Mouse (Mus musculus) forebrain, embryonic 15.5 days (tissue): ENCODE data around the gene Cxcl13. TPM values are rescaled to one million over a fixed set of nuclear protein-coding genes. Genes with fewer than 3 reads are reported as not detected.
A peak's percentile ranks its signal among the peaks of the same experiment; 100 is the strongest.

Experiments
- ATAC-seq: fragments of 200-750 bp; cut with Nextera tagmentation; replicated peaks from 2 replicates; pipeline ENCODE4 v1.8.0; 2017; ENCODE audit warnings: mild to moderate bottlenecking, moderate TSS enrichment, moderate library complexity
- H3K27ac ChIP-seq: fragments of 300-500 bp; sonication (generic); replicated peaks from 2 replicates; pipeline ENCODE4 v1.5.1; 2015; ENCODE audit warnings: mild to moderate bottlenecking, inconsistent platforms
- H3K27me3 ChIP-seq: fragments of 300-500 bp; sonication (generic); 2 replicates; pipeline ENCODE4 v1.6.1; 2015; ENCODE audit warnings: inconsistent platforms
- H3K36me3 ChIP-seq: fragments of 300-500 bp; sonication (generic); 2 replicates; pipeline ENCODE4 v1.6.1; 2015; ENCODE audit warnings: mild to moderate bottlenecking, inconsistent platforms
- H3K4me1 ChIP-seq: fragments of 300-500 bp; sonication (generic); 2 replicates; pipeline ENCODE4 v1.6.1; 2015; ENCODE audit warnings: inconsistent platforms
- H3K4me2 ChIP-seq: fragments of 300-500 bp; sonication (generic); replicated peaks from 2 replicates; pipeline ENCODE4 v1.6.1; 2015; ENCODE audit warnings: mild to moderate bottlenecking, inconsistent platforms
- H3K4me3 ChIP-seq: fragments of 300-500 bp; sonication (generic); 2 replicates; pipeline ENCODE4 v1.5.1; 2015; ENCODE audit warnings: mild to moderate bottlenecking, inconsistent platforms
- H3K9ac ChIP-seq: fragments of 300-500 bp; sonication (generic); replicated peaks from 2 replicates; pipeline ENCODE4 v1.6.1; 2015; ENCODE audit warnings: mild to moderate bottlenecking, inconsistent platforms
- H3K9me3 ChIP-seq: fragments of 300-500 bp; sonication (generic); 2 replicates; pipeline ENCODE4 v1.6.1; 2016; ENCODE audit warnings: inconsistent platforms
- WGBS: fragments of 180-500 bp; shearing (Covaris S2); methylation state at CpG from one replicate; pipeline ENCODE4 v1.1.7; 2015; ENCODE audit warnings: mixed read lengths; 5-methylcytosine and 5-hydroxymethylcytosine counted together
- polyA plus RNA-seq: library from polyadenylated mRNA; unstranded; fragments of >200 nt; fragmentation: Nextera tagmentation; extraction: Ambion mirVana; gene quantifications from 2 replicates; pipeline ENCODE4 v1.2.1, GENCODE M21; 2015

Gene Cxcl13
- polyA plus RNA-seq, 1 experiment from 2014 or later = 0.15 TPM

DNA sequence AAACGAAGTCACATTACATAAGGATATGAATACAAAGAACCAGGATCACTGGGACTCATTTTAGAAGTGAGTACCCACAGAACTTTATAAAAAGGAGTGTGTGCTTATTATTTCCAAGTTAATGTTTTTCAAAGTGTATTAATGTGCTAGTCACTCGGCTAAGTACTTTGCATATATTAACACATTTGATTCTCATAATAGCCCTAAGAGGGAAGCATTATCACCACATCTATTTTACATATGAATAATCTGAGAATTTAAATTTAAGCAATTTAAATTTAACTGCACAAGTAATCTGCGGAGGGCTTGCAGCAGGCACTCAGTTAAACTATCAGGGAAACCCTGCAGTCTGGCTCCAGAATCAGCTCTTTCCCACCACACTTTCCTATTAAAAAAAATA is 40.5 kb downstream of the Cxcl13 start:
- ATAC-seq = peak; percentile 80
- no peaks in the 10 kb centered on the region for H3K27me3 ChIP-seq

DNA sequence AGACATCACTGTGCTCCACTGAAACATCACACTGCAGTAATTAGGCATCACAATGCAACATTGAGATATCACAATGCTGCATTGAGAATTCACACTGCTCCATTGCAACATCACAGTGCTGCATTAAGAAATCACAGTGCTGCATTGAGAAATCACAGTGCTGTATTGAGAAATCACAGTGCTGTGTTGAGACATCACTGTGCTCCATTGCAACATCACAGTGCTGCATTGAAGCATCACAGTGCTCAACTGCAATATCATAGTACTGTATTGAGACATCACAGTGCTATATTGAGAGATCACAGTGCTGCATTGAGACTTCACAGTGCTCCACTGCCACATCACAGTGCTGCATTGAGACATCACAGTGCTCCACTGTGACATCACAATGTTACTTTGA is 46.6 kb downstream of the Cxcl13 start:
- Histone ChIP-seq H3K36me3 (no peaks in the 10 kb centered on the region), H3K9me3 (no peaks in the 10 kb centered on the region), H3K27me3 (no peaks in the 10 kb centered on the region), H3K4me1 (no peaks in the 10 kb centered on the region), H3K4me3 (no peak overlapping the region), H3K9ac (no peak overlapping the region), H3K27ac (no peak overlapping the region), H3K4me2 (no peak overlapping the region)
- 0 out of 2 replicates have a peak, but pooled peaks have one; percentile 26 for ATAC-seq

More for the DNA sequence above, 40.5 kb downstream of the Cxcl13 start:
- H3K36me3 ChIP-seq = no peaks in the 10 kb centered on the region
- H3K4me2 ChIP-seq = no peak overlapping the region
- H3K4me3 ChIP-seq = no peak overlapping the region
- no peaks in the 10 kb centered on the region for H3K9me3 ChIP-seq
- no peak overlapping the region for H3K27ac ChIP-seq
- no peak overlapping the region for H3K9ac ChIP-seq
- 0 out of 2 replicates have a peak, but pooled peaks cover 2% of the 10 kb centered on the region for H3K4me1 ChIP-seq
- 23% methylated on average over 3 of the region's 3 CpGs for WGBS

DNA sequence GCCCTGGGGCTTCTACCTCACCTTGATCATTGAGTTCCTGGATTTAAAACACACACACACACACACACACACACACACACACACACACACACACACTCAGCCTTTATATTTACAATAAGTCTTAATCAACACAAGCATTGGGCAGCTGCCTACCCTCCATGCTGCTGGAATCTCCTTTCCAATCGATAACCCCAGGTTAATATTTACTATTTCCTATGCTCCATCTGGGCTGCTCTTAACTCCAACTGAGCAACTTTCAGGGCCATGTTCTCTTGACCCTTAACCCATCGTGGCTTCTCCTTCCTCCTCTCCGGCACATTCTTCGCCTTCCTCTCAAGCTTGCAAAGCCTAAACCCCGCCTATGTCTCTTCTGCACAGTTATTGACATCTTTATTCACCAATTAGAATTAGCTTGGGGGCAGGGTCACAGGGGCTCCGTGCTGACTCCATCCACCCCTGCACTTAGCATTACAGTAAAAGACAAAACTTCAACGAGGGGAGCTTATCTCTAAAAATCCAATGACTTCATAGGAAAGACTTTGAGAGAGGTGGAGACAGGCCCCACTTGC is 51.6 kb downstream of the Cxcl13 start:
- WGBS = 82% methylated on average over 7 of the region's 7 CpGs
- no peak overlapping the region for H3K9ac ChIP-seq
- H3K27me3 ChIP-seq = no peaks in the 10 kb centered on the region
- no peaks in the 10 kb centered on the region for H3K4me1 ChIP-seq
- H3K36me3 ChIP-seq = no peaks in the 10 kb centered on the region
- no peaks in the 10 kb centered on the region for H3K9me3 ChIP-seq
- no peak overlapping the region for H3K4me2 ChIP-seq
- no peak overlapping the region for H3K27ac ChIP-seq
- no peak for ATAC-seq
- H3K4me3 ChIP-seq = no peak overlapping the region

DNA sequence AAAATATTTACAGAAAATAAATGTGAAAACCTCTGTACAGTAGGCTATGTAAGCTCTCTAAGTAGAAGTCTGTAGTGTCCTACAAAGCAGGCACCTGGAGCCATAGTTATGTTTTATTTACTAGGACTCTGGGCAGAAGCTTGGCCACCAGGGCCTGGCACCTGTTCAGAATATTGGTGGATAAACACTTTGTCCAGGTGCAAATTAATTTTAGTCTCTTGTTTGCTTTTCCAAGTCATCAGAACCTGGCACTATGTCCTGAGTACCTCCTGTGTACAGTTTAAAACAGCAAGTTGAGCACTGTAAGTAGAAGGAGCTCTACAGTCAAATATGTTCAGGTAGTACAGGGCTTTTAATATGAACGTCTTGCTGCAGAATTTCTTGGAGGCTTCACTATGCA is 52.3 kb downstream of the Cxcl13 start:
- Histone ChIP-seq H3K9ac (no peak overlapping the region), H3K36me3 (no peaks in the 10 kb centered on the region), H3K4me1 (no peaks in the 10 kb centered on the region), H3K27ac (no peak overlapping the region), H3K4me2 (no peak overlapping the region), H3K27me3 (no peaks in the 10 kb centered on the region), H3K4me3 (no peak overlapping the region), H3K9me3 (no peaks in the 10 kb centered on the region)
- 69% methylated on average over 1 of the region's 1 CpGs for WGBS
- ATAC-seq = no peak

Other genes starting within 250 kb of the Cxcl13 start
- not detected in 2 replicates for gene Gm7978, start 220.8 kb upstream of the Cxcl13 start, polyA plus RNA-seq
- not detected in 2 replicates for gene Gm7982, start 214.9 kb upstream of the Cxcl13 start, polyA plus RNA-seq
- gene E330014E10Rik, start 181.0 kb upstream of the Cxcl13 start, polyA plus RNA-seq = not detected in 2 replicates
- gene Cnot6l, start 207.2 kb downstream of the Cxcl13 start, polyA plus RNA-seq = 12.8 and 14.8 TPM in 2 replicates